Mouse (Mus musculus): ENCODE measurements at regions not wholly inside any gene's neighbourhood (a gene's known extent, or its start where the extent isn't known, plus 50 kb on each side); places are given as distances from the start of the nearest gene placed in this dataset.

DNA sequence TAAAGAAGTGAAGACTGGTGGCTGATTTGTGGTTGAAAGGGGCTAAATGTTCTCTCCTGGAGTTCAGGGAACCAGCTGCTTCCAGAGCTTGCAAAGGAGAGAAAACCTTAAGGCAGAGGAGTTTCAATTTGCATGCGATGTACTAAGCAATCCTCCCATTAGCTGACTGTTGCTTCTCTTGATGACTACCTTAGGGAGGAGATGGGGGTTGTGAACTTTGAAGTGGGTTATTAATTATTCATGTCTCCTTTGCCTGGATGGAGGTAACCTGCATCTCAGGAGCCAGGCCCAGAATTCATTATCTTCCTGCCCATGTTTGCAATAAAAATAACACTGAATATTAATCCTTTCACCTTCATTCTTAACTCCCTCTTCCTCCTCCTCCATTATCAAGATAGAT, 552.0 kb upstream of the Sel1l start:
- TF ChIP-seq POLR2A (IDR thresholded peaks at IDR 0.05; ENCODE audit: insufficient read length, low read depth): no peak
- no peak for TF ChIP-seq TCF12 (IDR thresholded peaks at IDR 0.05; ENCODE audit: insufficient read depth, poor library complexity, severe bottlenecking)
- TF ChIP-seq E2F4 (IDR thresholded peaks at IDR 0.05; ENCODE audit: insufficient read depth): no peak
- no peak for TF ChIP-seq MAX (IDR thresholded peaks at IDR 0.05; ENCODE audit: low read depth)
- TF ChIP-seq MYOD1 (IDR thresholded peaks at IDR 0.05; ENCODE audit: control insufficient read depth in 1 of 3, insufficient read length in 2 of 3, low read depth in 2 of 3): no peak
- TF ChIP-seq SRF (IDR thresholded peaks at IDR 0.05; ENCODE audit: control insufficient read depth, insufficient read length, low read depth): no peak
- TF ChIP-seq MYOG (IDR thresholded peaks at IDR 0.05; ENCODE audit: control insufficient read depth in 1 of 3, insufficient read depth in 1 of 3, insufficient read length in 2 of 3, low read depth in 2 of 3): no peak
- no peak for TF ChIP-seq POLR2AphosphoS2 (IDR thresholded peaks at IDR 0.05; ENCODE audit: insufficient read length, low read depth)
